Mouse (Mus musculus) testis, adult 2 months (tissue): ENCODE data around the gene Tpx2. TPM values are rescaled to one million over a fixed set of nuclear protein-coding genes. Genes with fewer than 3 reads are reported as not detected.

ENCODE experiments used
- H3K27ac ChIP-seq: fragments of 200-500 bp; 2 replicates; pipeline ENCODE4 v1.5.1; 2012; ENCODE audit warnings: low read depth, low read length; ENCODE audit not compliant: control insufficient read depth, insufficient read depth
- H3K27me3 ChIP-seq: fragments of 200-500 bp; 2 replicates; pipeline ENCODE4 v1.6.1; 2012; ENCODE audit warnings: mild to moderate bottlenecking, low read length, moderate library complexity; ENCODE audit not compliant: control insufficient read depth, insufficient read depth
- H3K36me3 ChIP-seq: fragments of 200-500 bp; 2 replicates; pipeline ENCODE4 v1.6.1; 2012; ENCODE audit warnings: mild to moderate bottlenecking, low read length; ENCODE audit not compliant: control insufficient read depth, insufficient read depth
- H3K4me1 ChIP-seq: fragments of 200-500 bp; 2 replicates; pipeline ENCODE4 v1.6.1; 2012; ENCODE audit warnings: low read length; ENCODE audit not compliant: control insufficient read depth, insufficient read depth
- H3K4me3 ChIP-seq: fragments of 200-500 bp; 2 replicates; pipeline ENCODE4 v1.5.1; 2012; ENCODE audit warnings: low read depth, mild to moderate bottlenecking, low read length, moderate library complexity, mixed read lengths; ENCODE audit not compliant: control insufficient read depth
- CTCF ChIP-seq: fragments of 200-500 bp; IDR thresholded peaks from 2 replicates; pipeline ENCODE4 v1.5.1; 2012; ENCODE audit warnings: low read depth, mild to moderate bottlenecking, inconsistent platforms, low read length, moderate library complexity; ENCODE audit not compliant: control insufficient read depth, insufficient read depth, insufficient replicate concordance
- POLR2A ChIP-seq: fragments of 200-500 bp; IDR thresholded peaks from 2 replicates; pipeline ENCODE4 v1.6.1; 2012; ENCODE audit warnings: low read depth, mild to moderate bottlenecking, inconsistent platforms, low read length, moderate library complexity; ENCODE audit not compliant: control insufficient read depth
- polyA plus RNA-seq: library from polyadenylated mRNA; depleted of rRNA; stranded (reverse); fragments of >200 nt; gene quantifications from 2 replicates; pipeline ENCODE4 v1.2.3, GENCODE M21; 2012

Tpx2 gene
- polyA plus RNA-seq, 1 experiment, result 9.0 TPM

GRCm38 (mm10) chr2:152878239-152878638 lies 30.5 kb downstream of the Tpx2 start:
- Histone ChIP-seq H3K27ac (no peak overlapping the region), H3K4me3 (no peak overlapping the region), H3K36me3 (peaks cover 6% of the 10 kb centered on the region), H3K4me1 (no peaks in the 10 kb centered on the region), H3K27me3 (no peaks in the 10 kb centered on the region)
- TF ChIP-seq POLR2A, result no peak
- no peak for TF ChIP-seq CTCF

- Histone ChIP-seq H3K27ac (no peak overlapping the region), H3K36me3 (peaks cover 6% of the 10 kb centered on the region), H3K4me1 (no peaks in the 10 kb centered on the region), H3K4me3 (no peak overlapping the region), H3K27me3 (no peaks in the 10 kb centered on the region)
- TF ChIP-seq POLR2A (no peak), CTCF (no peak)
Observed at GRCm38 (mm10) chr2:152880898-152881297, 33.1 kb downstream of the Tpx2 start.

- no peaks in the 10 kb centered on the region for H3K4me1 ChIP-seq
- no peak overlapping the region for H3K4me3 ChIP-seq
- no peak overlapping the region for H3K27ac ChIP-seq
- TF ChIP-seq CTCF, result no peak
- no peak for TF ChIP-seq POLR2A
- peaks cover 3% of the 10 kb centered on the region for H3K36me3 ChIP-seq
- H3K27me3 ChIP-seq, result no peaks in the 10 kb centered on the region
Observed at GRCm38 (mm10) chr2:152884101-152884645, 36.4 kb downstream of the Tpx2 start.

- TF ChIP-seq POLR2A (no peak), CTCF (no peak)
- peaks cover 4% of the 10 kb centered on the region; the same call in 1 of the 2 replicates for H3K36me3 ChIP-seq
- H3K27ac ChIP-seq, result no peak overlapping the region
Observed at GRCm38 (mm10) chr2:152887230-152887629, 39.5 kb downstream of the Tpx2 start.

DNA sequence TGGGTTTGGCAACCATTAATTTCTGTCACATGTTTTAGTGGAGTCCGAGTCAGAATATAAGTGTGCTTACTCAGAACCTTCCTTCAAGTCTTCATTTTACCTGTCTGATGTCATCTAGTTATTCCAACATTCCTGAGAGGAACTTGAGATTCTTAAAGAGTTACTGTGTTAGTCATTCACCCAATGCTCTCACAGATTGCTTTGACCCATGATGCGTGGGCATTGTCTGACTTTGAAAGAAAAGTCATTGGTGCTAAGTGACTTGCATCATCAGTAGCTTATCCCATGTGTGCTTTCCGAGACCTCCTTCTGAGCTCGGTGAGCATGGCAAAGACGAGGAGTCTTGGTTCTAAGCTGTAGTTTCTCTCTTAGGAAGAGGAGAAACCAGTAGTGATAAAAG lies 41.0 kb downstream of the Tpx2 start:
- Histone ChIP-seq H3K36me3 (peaks cover 2% of the 10 kb centered on the region), H3K4me3 (no peak overlapping the region), H3K4me1 (no peaks in the 10 kb centered on the region), H3K27me3 (no peaks in the 10 kb centered on the region), H3K27ac (no peak overlapping the region)
- TF ChIP-seq CTCF (no peak), POLR2A (no peak)

More at GRCm38 (mm10) chr2:152887230-152887629, 39.5 kb downstream of the Tpx2 start:
- Histone ChIP-seq H3K4me3 (no peak overlapping the region), H3K4me1 (no peaks in the 10 kb centered on the region), H3K27me3 (no peaks in the 10 kb centered on the region)

- H3K4me3 ChIP-seq, result no peak overlapping the region
- H3K27ac ChIP-seq, result no peak overlapping the region
- peaks cover 2% of the 10 kb centered on the region for H3K36me3 ChIP-seq
- H3K27me3 ChIP-seq, result no peaks in the 10 kb centered on the region
- H3K4me1 ChIP-seq, result no peaks in the 10 kb centered on the region
- TF ChIP-seq POLR2A (no peak), CTCF (no peak)
Observed at GRCm38 (mm10) chr2:152895834-152896233, 48.1 kb downstream of the Tpx2 start.

DNA sequence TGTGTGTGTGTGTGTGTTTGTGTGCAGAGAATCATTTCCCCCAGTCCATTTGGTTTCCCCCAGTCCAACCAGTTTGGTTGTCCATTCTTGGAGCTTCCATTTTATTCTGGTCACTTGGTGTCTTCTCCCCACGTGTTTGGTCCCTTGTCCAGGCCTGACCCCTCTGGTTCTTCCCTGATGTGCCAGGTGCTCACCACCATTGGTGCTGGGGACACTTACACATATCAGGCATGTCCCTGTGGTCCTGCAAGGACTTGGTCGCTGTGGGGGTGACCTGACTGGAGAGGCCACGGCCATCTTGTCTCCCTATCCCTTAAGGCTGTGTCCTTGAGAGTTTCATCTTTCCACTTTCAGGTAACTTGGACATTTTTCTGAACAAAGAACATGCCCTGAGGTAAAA lies 49.2 kb downstream of the Tpx2 start:
- H3K27me3 ChIP-seq, result no peaks in the 10 kb centered on the region
- H3K36me3 ChIP-seq, result no peaks in the 10 kb centered on the region; the same call in none of the 2 replicates
- H3K4me1 ChIP-seq, result no peaks in the 10 kb centered on the region; the same call in 1 of the 2 replicates
- no peak overlapping the region for H3K27ac ChIP-seq
- no peak overlapping the region for H3K4me3 ChIP-seq
- TF ChIP-seq POLR2A, result no peak
- no peak for TF ChIP-seq CTCF
